Mouse (Mus musculus) kidney, embryonic 15.5 days (tissue): Measurements from ENCODE around the gene Ect2. TPM values are rescaled to one million over a fixed set of nuclear protein-coding genes. Genes with fewer than 3 reads are reported as not detected.

ENCODE experiments used
- ATAC-seq: fragments of 200-750 bp; cut with Nextera tagmentation; replicated peaks from 2 replicates; pipeline ENCODE4 v1.8.0; 2017; ENCODE audit warnings: moderate TSS enrichment; ENCODE audit not compliant: low FRiP score
- H3K27ac ChIP-seq: fragments of 300-500 bp; sonication (generic); 2 replicates; pipeline ENCODE4 v1.5.1; 2015; ENCODE audit warnings: mild to moderate bottlenecking, inconsistent platforms
- H3K27me3 ChIP-seq: fragments of 300-500 bp; sonication (generic); 2 replicates; pipeline ENCODE4 v1.6.1; 2015; ENCODE audit warnings: inconsistent platforms
- H3K36me3 ChIP-seq: fragments of 300-500 bp; sonication (generic); 2 replicates; pipeline ENCODE4 v1.6.1; 2015; ENCODE audit warnings: inconsistent platforms
- H3K4me1 ChIP-seq: fragments of 300-500 bp; sonication (generic); 2 replicates; pipeline ENCODE4 v1.6.1; 2015; ENCODE audit warnings: inconsistent platforms
- H3K4me2 ChIP-seq: fragments of 300-500 bp; sonication (generic); 2 replicates; pipeline ENCODE4 v1.6.1; 2015; ENCODE audit warnings: moderate library complexity, mild to moderate bottlenecking, inconsistent platforms
- H3K4me3 ChIP-seq: fragments of 300-500 bp; sonication (generic); replicated peaks from 2 replicates; pipeline ENCODE4 v1.5.1; 2015; ENCODE audit warnings: mild to moderate bottlenecking, inconsistent platforms
- H3K9ac ChIP-seq: fragments of 300-500 bp; sonication (generic); 2 replicates; pipeline ENCODE4 v1.6.1; 2015; ENCODE audit warnings: mild to moderate bottlenecking, inconsistent platforms
- H3K9me3 ChIP-seq: fragments of 300-500 bp; sonication (generic); replicated peaks from 2 replicates; pipeline ENCODE4 v1.6.1; 2016; ENCODE audit warnings: inconsistent platforms
- WGBS: fragments of 180-500 bp; shearing (Covaris S2); methylation state at CpG from one replicate; pipeline ENCODE4 v1.1.7; 2015; ENCODE audit warnings: mixed read lengths; 5-methylcytosine and 5-hydroxymethylcytosine counted together
- polyA plus RNA-seq: library from polyadenylated mRNA; unstranded; fragments of >200 nt; fragmentation: Nextera tagmentation; extraction: Ambion mirVana; gene quantifications from 2 replicates; pipeline ENCODE4 v1.2.1, GENCODE M21; 2015

Gene Ect2
- polyA plus RNA-seq, 1 experiment from 2014 or later = 60.9 TPM

- Histone ChIP-seq H3K27me3 (no peaks in the 10 kb centered on the region), H3K36me3 (peaks cover 71% of the 10 kb centered on the region), H3K27ac (no peak overlapping the region), H3K4me2 (no peak overlapping the region), H3K9ac (no peak overlapping the region), H3K4me3 (no peak overlapping the region), H3K4me1 (no peaks in the 10 kb centered on the region), H3K9me3 (no peaks in the 10 kb centered on the region)
- 90% methylated on average over 6 of the region's 6 CpGs for WGBS
- no peak for ATAC-seq
Measured at GRCm38 (mm10) chr3:27102965-27103364, 50.7 kb downstream of the Ect2 start.

- Histone ChIP-seq H3K27ac (no peak overlapping the region), H3K9me3 (no peaks in the 10 kb centered on the region), H3K4me3 (no peak overlapping the region), H3K4me2 (no peak overlapping the region), H3K9ac (no peak overlapping the region), H3K4me1 (no peaks in the 10 kb centered on the region), H3K36me3 (peaks cover 74% of the 10 kb centered on the region), H3K27me3 (no peaks in the 10 kb centered on the region)
- no peak for ATAC-seq
- 76% methylated on average over 6 of the region's 6 CpGs for WGBS
Measured at GRCm38 (mm10) chr3:27098633-27099032, 55.0 kb downstream of the Ect2 start.

- no peak overlapping the region for H3K9ac ChIP-seq
- H3K4me1 ChIP-seq = no peaks in the 10 kb centered on the region
- ATAC-seq = no peak
- H3K4me3 ChIP-seq = no peak overlapping the region
- H3K27me3 ChIP-seq = no peaks in the 10 kb centered on the region
- H3K27ac ChIP-seq = no peak overlapping the region
- H3K4me2 ChIP-seq = no peak overlapping the region
- 94% methylated on average over 6 of the region's 6 CpGs for WGBS
- H3K9me3 ChIP-seq = no peaks in the 10 kb centered on the region
- H3K36me3 ChIP-seq = peaks cover 44% of the 10 kb centered on the region
Measured at GRCm38 (mm10) chr3:27086221-27086620, 67.5 kb downstream of the Ect2 start.

- H3K4me3 ChIP-seq = no peak overlapping the region
- 85% methylated on average over 13 of the region's 13 CpGs for WGBS
- no peak overlapping the region for H3K4me2 ChIP-seq
- H3K9ac ChIP-seq = no peak overlapping the region
- no peaks in the 10 kb centered on the region for H3K4me1 ChIP-seq
- no peak for ATAC-seq
- H3K27me3 ChIP-seq = no peaks in the 10 kb centered on the region
- H3K36me3 ChIP-seq = 0 out of 2 replicates have a peak, but pooled peaks cover 7% of the 10 kb centered on the region
- no peak overlapping the region for H3K27ac ChIP-seq
- H3K9me3 ChIP-seq = no peaks in the 10 kb centered on the region
Measured at GRCm38 (mm10) chr3:27081229-27082060, 72.2 kb downstream of the Ect2 start.

- H3K4me3 ChIP-seq = no peak overlapping the region
- no peaks in the 10 kb centered on the region for H3K4me1 ChIP-seq
- H3K27ac ChIP-seq = no peak overlapping the region
- no peaks in the 10 kb centered on the region for H3K9me3 ChIP-seq
- no peaks in the 10 kb centered on the region for H3K27me3 ChIP-seq
- no peaks in the 10 kb centered on the region for H3K36me3 ChIP-seq
- H3K4me2 ChIP-seq = no peak overlapping the region
- ATAC-seq = no peak
- 74% methylated on average over 7 of the region's 7 CpGs for WGBS
- H3K9ac ChIP-seq = no peak overlapping the region
Measured at GRCm38 (mm10) chr3:27080061-27080770, 73.5 kb downstream of the Ect2 start.

GRCm38 (mm10) chr3:27073884-27074283 is 79.8 kb downstream of the Ect2 start:
- no peaks in the 10 kb centered on the region for H3K36me3 ChIP-seq
- 84% methylated on average over 2 of the region's 2 CpGs for WGBS
- H3K4me3 ChIP-seq = no peak overlapping the region
- H3K4me1 ChIP-seq = no peaks in the 10 kb centered on the region
- H3K9me3 ChIP-seq = no peaks in the 10 kb centered on the region
- no peak overlapping the region for H3K4me2 ChIP-seq
- no peak overlapping the region for H3K9ac ChIP-seq
- no peak for ATAC-seq
- no peaks in the 10 kb centered on the region for H3K27me3 ChIP-seq
- no peak overlapping the region for H3K27ac ChIP-seq

- Histone ChIP-seq H3K9ac (no peak overlapping the region), H3K4me2 (no peak overlapping the region), H3K27me3 (no peaks in the 10 kb centered on the region), H3K4me1 (no peaks in the 10 kb centered on the region), H3K36me3 (no peaks in the 10 kb centered on the region), H3K9me3 (no peaks in the 10 kb centered on the region), H3K27ac (no peak overlapping the region), H3K4me3 (no peak overlapping the region)
- no peak for ATAC-seq
- 85% methylated on average over 4 of the region's 4 CpGs for WGBS
Measured at GRCm38 (mm10) chr3:27071706-27072105, 82.0 kb downstream of the Ect2 start.

GRCm38 (mm10) chr3:27070340-27070739 is 83.3 kb downstream of the Ect2 start:
- 45% methylated on average over 9 of the region's 9 CpGs for WGBS
- Histone ChIP-seq H3K27ac (peak overlapping the region; percentile 41), H3K4me3 (no peak overlapping the region)

GRCm38 (mm10) chr3:27067206-27067605 is 86.5 kb downstream of the Ect2 start:
- Histone ChIP-seq H3K27ac (no peak overlapping the region), H3K4me3 (no peak overlapping the region), H3K4me2 (no peak overlapping the region), H3K9ac (no peak overlapping the region), H3K36me3 (no peaks in the 10 kb centered on the region), H3K4me1 (no peaks in the 10 kb centered on the region), H3K27me3 (no peaks in the 10 kb centered on the region), H3K9me3 (no peaks in the 10 kb centered on the region)
- ATAC-seq = no peak

More at GRCm38 (mm10) chr3:27070340-27070739, 83.3 kb downstream of the Ect2 start:
- H3K9ac ChIP-seq = no peak overlapping the region
- H3K27me3 ChIP-seq = no peaks in the 10 kb centered on the region
- no peaks in the 10 kb centered on the region for H3K9me3 ChIP-seq
- no peaks in the 10 kb centered on the region for H3K4me1 ChIP-seq
- ATAC-seq = peak; percentile 46; the same call in 1 of the 2 replicates
- H3K36me3 ChIP-seq = no peaks in the 10 kb centered on the region
- peak overlapping the region; percentile 24 for H3K4me2 ChIP-seq

GRCm38 (mm10) chr3:27064886-27065285 is 88.8 kb downstream of the Ect2 start:
- H3K4me2 ChIP-seq = no peak overlapping the region
- H3K9ac ChIP-seq = no peak overlapping the region
- ATAC-seq = no peak
- 94% methylated on average over 2 of the region's 2 CpGs for WGBS
- H3K4me3 ChIP-seq = no peak overlapping the region
- no peaks in the 10 kb centered on the region for H3K27me3 ChIP-seq
- H3K27ac ChIP-seq = no peak overlapping the region
- no peaks in the 10 kb centered on the region for H3K4me1 ChIP-seq
- H3K9me3 ChIP-seq = no peaks in the 10 kb centered on the region
- no peaks in the 10 kb centered on the region for H3K36me3 ChIP-seq

- Histone ChIP-seq H3K9me3 (no peaks in the 10 kb centered on the region), H3K4me3 (no peak overlapping the region), H3K27ac (no peak overlapping the region), H3K27me3 (no peaks in the 10 kb centered on the region), H3K36me3 (no peaks in the 10 kb centered on the region), H3K9ac (no peak overlapping the region), H3K4me2 (no peak overlapping the region), H3K4me1 (no peaks in the 10 kb centered on the region)
- no peak for ATAC-seq
- WGBS = 73% methylated on average over 11 of the region's 11 CpGs
Measured at GRCm38 (mm10) chr3:27063399-27064260, 90.0 kb downstream of the Ect2 start.

- no peaks in the 10 kb centered on the region for H3K9me3 ChIP-seq
- ATAC-seq = no peak
- H3K27ac ChIP-seq = no peak overlapping the region
- H3K4me3 ChIP-seq = no peak overlapping the region
- H3K9ac ChIP-seq = no peak overlapping the region
- H3K4me1 ChIP-seq = no peaks in the 10 kb centered on the region
- no peaks in the 10 kb centered on the region for H3K36me3 ChIP-seq
- WGBS = 83% methylated on average over 12 of the region's 12 CpGs
- no peaks in the 10 kb centered on the region for H3K27me3 ChIP-seq
- H3K4me2 ChIP-seq = no peak overlapping the region
Measured at GRCm38 (mm10) chr3:27060441-27060840, 93.2 kb downstream of the Ect2 start.
